Comparison of ENCODE assay signal across 18 mouse cellular contexts in the genomic region with DNA sequence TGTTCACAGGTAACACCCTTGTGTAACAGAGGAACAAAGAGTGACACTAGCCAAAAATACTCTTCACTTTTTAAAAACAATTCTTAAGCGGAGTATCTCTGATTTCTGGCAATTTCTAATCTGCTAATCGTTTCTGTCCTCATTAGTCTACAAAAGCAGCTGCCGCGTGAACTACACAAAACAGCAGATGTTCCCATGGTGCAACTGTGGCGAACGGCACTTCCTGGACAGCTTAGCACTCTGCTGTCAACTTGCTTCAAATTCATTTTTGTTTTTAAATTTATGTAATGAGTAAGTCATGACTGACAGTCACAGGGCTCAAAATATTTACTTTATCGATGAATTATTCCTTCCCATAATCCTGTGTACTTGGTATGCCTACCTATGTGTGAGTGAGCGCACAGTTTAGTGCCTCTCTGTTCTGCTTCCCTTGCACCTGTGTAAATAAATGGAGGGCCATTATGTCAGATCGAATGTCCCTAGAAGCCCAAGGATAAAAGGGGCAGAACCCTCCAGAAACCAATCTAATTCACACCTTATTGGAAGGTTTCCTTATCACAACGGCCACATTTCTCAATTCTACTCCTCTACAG.
DNase-seq lines count a peak whose midpoint lies in the region; ATAC-seq and TF ChIP-seq lines count a peak whose summit lies in the region.
"Had no signal": no experiment of that assay in that cellular context is flagged by ENCODE, and none has a peak within 500 bp of the region (broad histone marks: within the 10 kb centered on the region; RNA-seq: fewer than 3 reads in every experiment).

No protein-coding gene starts in this region.

- H3K4me1 ChIP-seq in lung, postnatal 0 days (ENCODE audit: insufficient read depth, low read depth, low read length): no peaks in the 10 kb centered on the region
- H3K4me1 ChIP-seq in embryonic facial prominence, embryonic 13.5 days: no peaks in the 10 kb centered on the region
- H3K4me1 ChIP-seq in forebrain, postnatal 0 days (ENCODE audit: insufficient read depth): no peaks in the 10 kb centered on the region
- H3K4me1 ChIP-seq: heart, embryonic 10.5 days; limb, embryonic 15.5 days; megakaryocyte, embryonic 14.5 days; stomach, embryonic 15.5 days had no signal

- H3K9me3 ChIP-seq in lung, postnatal 0 days (ENCODE audit: low read length): no peaks in the 10 kb centered on the region
- no peaks in the 10 kb centered on the region for H3K9me3 ChIP-seq in embryonic facial prominence, embryonic 13.5 days
- no peaks in the 10 kb centered on the region for H3K9me3 ChIP-seq in forebrain, postnatal 0 days (ENCODE audit: low read length)
- H3K9me3 ChIP-seq: heart, embryonic 10.5 days; hindbrain, embryonic 13.5 days; limb, embryonic 15.5 days; stomach, embryonic 15.5 days had no signal

- no peak overlapping the region for H3K4me2 ChIP-seq in lung, postnatal 0 days (replicated peaks; ENCODE audit: low read depth, low read length)
- no peak overlapping the region for H3K4me2 ChIP-seq in embryonic facial prominence, embryonic 13.5 days
- H3K4me2 ChIP-seq in forebrain, postnatal 0 days (ENCODE audit: low read depth): no peak overlapping the region
- H3K4me2 ChIP-seq: hindbrain, embryonic 13.5 days; limb, embryonic 15.5 days; stomach, embryonic 15.5 days had no signal

- no peaks in the 10 kb centered on the region for H3K27me3 ChIP-seq in lung, postnatal 0 days (replicated peaks; ENCODE audit: insufficient read depth, low read length)
- no peaks in the 10 kb centered on the region for H3K27me3 ChIP-seq in embryonic facial prominence, embryonic 13.5 days
- no peaks in the 10 kb centered on the region for H3K27me3 ChIP-seq in forebrain, postnatal 0 days (ENCODE audit: insufficient read depth, low read length)
- H3K27me3 ChIP-seq: hindbrain, embryonic 13.5 days; limb, embryonic 15.5 days; megakaryocyte, embryonic 14.5 days; stomach, embryonic 15.5 days had no signal

- no peak overlapping the region for H3K9ac ChIP-seq in lung, postnatal 0 days (replicated peaks; ENCODE audit: low read depth)
- H3K9ac ChIP-seq in embryonic facial prominence, embryonic 13.5 days: no peak overlapping the region
- no peak overlapping the region for H3K9ac ChIP-seq in forebrain, postnatal 0 days
- H3K9ac ChIP-seq: hindbrain, embryonic 13.5 days; limb, embryonic 15.5 days; stomach, embryonic 15.5 days had no signal

- TF ChIP-seq CTCF in lung, postnatal 0 days (IDR thresholded peaks at IDR 0.05): no peak
- TF ChIP-seq CTCF in forebrain, postnatal 0 days (IDR thresholded peaks at IDR 0.05; ENCODE audit: low read depth): no peak

- no peak for TF ChIP-seq EP300 in lung, postnatal 0 days (IDR thresholded peaks at IDR 0.05)

- no peak overlapping the region for H3K27ac ChIP-seq in lung, postnatal 0 days (ENCODE audit: low read length)
- no peak overlapping the region for H3K27ac ChIP-seq in embryonic facial prominence, embryonic 13.5 days
- H3K27ac ChIP-seq in forebrain, postnatal 0 days (ENCODE audit: low read depth, low read length): no peak overlapping the region
- H3K27ac ChIP-seq: heart, embryonic 10.5 days; hindbrain, embryonic 13.5 days; limb, embryonic 15.5 days; stomach, embryonic 15.5 days had no signal

- H3K36me3 ChIP-seq in lung, postnatal 0 days (ENCODE audit: insufficient read depth, low read length): no peaks in the 10 kb centered on the region
- no peaks in the 10 kb centered on the region for H3K36me3 ChIP-seq in embryonic facial prominence, embryonic 13.5 days
- H3K36me3 ChIP-seq in forebrain, postnatal 0 days (ENCODE audit: insufficient read depth): no peaks in the 10 kb centered on the region
- H3K36me3 ChIP-seq: heart, embryonic 10.5 days; hindbrain, embryonic 13.5 days; limb, embryonic 15.5 days; stomach, embryonic 15.5 days had no signal

- DNase-seq in lung, postnatal 10 days: peak; percentile 19
- DNase-seq in lung, postnatal 0 days (ENCODE audit: low spot score): no peak
- peak; percentile 54 for DNase-seq in forebrain, postnatal 0 days
- peak; percentile 42 to 60 for DNase-seq in layer of hippocampus, postnatal 36 days
- DNase-seq in cerebellum, postnatal 10 days: no peak
- DNase-seq in adrenal gland, adult (ENCODE audit: inconsistent age in 2 of 2, low spot score in 1 of 2): no peak
- DNase-seq: cerebellum, postnatal 14 days; heart, postnatal 10 days; kidney, adult 9 months; kidney, postnatal 36 days; lung, adult 2 months had no signal

- whole genome bisulfite sequencing in lung, postnatal 0 days: 61% methylated on average over 10 of the region's 10 CpGs
- WGBS in embryonic facial prominence, embryonic 13.5 days: 77% methylated on average over 10 of the region's 10 CpGs
- WGBS in forebrain, postnatal 0 days: 56% methylated on average over 10 of the region's 10 CpGs

- ATAC-seq in lung, postnatal 0 days: no peak
- ATAC-seq in embryonic facial prominence, embryonic 13.5 days (ENCODE audit: insufficient number of reproducible peaks, insufficient read depth, low FRiP score, low TSS enrichment, low read depth): 0 out of 2 replicates have a peak, but pooled peaks have one; percentile 59
- peak; percentile 64 for ATAC-seq in forebrain, postnatal 0 days

- no peak overlapping the region for H3K4me3 ChIP-seq in lung, postnatal 0 days (ENCODE audit: low read depth, low read length)
- H3K4me3 ChIP-seq in embryonic facial prominence, embryonic 13.5 days: no peak overlapping the region
- no peak overlapping the region for H3K4me3 ChIP-seq in forebrain, postnatal 0 days (ENCODE audit: low read depth, low read length)
- H3K4me3 ChIP-seq: erythroblast, embryonic 14.5 days; heart, embryonic 10.5 days; hindbrain, embryonic 13.5 days; limb, embryonic 15.5 days; megakaryocyte, embryonic 14.5 days; stomach, embryonic 15.5 days had no signal

Comparison
In these comparisons a context has a peak if more than half of its experiments do, and no peak if none do; other contexts are left out.
1. DNase-seq: peak in lung, postnatal 10 days (single experiment), forebrain, postnatal 0 days (single experiment) and layer of hippocampus, postnatal 36 days (2 of 2); none in lung, postnatal 0 days (single experiment), cerebellum, postnatal 10 days (0 of 2) and adrenal gland, adult (0 of 2).